Mouse (Mus musculus) testis, adult 2 months (tissue): ENCODE data around the gene P4ha3.

ENCODE experiments used
- CTCF ChIP-seq: fragments of 200-500 bp; IDR thresholded peaks from 2 replicates; pipeline ENCODE4 v1.5.1; 2012; ENCODE audit warnings: low read depth, mild to moderate bottlenecking, inconsistent platforms, low read length, moderate library complexity; ENCODE audit not compliant: control insufficient read depth, insufficient read depth, insufficient replicate concordance
- POLR2A ChIP-seq: fragments of 200-500 bp; IDR thresholded peaks from 2 replicates; pipeline ENCODE4 v1.6.1; 2012; ENCODE audit warnings: low read depth, mild to moderate bottlenecking, inconsistent platforms, low read length, moderate library complexity; ENCODE audit not compliant: control insufficient read depth

DNA sequence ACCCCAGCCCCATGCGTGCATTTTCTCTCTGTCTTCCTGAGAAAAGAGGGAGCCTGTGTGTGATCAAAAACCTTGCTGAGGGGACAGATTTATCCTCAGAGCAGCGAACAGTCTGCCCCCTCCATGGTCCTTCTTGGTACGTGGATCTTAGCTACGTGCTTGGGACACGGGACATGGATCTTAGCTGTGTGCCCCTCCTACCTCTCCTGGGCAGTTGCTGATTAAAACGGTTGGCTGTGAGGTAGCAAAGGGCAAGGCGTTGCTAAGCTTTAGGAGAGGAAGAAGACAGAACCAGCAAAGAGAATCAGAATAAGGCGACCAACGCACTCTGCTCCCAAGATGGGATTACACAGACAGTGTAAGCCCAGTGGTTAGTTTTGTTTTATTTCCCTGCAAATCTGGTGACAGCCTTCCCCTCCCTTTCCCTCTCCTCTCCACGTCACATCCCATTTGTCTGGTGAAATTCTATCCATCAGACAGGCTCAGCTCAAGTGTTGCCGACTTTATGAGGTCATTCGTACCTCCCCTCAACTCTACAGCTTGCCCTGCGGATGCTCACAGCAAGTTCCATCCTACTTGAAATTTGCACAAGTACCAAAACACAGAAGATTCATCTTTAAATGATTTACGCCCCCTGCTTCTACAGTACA, 13.7 kb downstream of the P4ha3 start:
- TF ChIP-seq CTCF (no peak), POLR2A (no peak)
